Mouse (Mus musculus) testis, adult 2 months (tissue): Measurements from ENCODE around the gene Zbtb16.

ENCODE experiments used
- CTCF ChIP-seq: fragments of 200-500 bp; IDR thresholded peaks from 2 replicates; pipeline ENCODE4 v1.5.1; 2012; ENCODE audit warnings: low read depth, mild to moderate bottlenecking, inconsistent platforms, low read length, moderate library complexity; ENCODE audit not compliant: control insufficient read depth, insufficient read depth, insufficient replicate concordance
- POLR2A ChIP-seq: fragments of 200-500 bp; IDR thresholded peaks from 2 replicates; pipeline ENCODE4 v1.6.1; 2012; ENCODE audit warnings: low read depth, mild to moderate bottlenecking, inconsistent platforms, low read length, moderate library complexity; ENCODE audit not compliant: control insufficient read depth

DNA sequence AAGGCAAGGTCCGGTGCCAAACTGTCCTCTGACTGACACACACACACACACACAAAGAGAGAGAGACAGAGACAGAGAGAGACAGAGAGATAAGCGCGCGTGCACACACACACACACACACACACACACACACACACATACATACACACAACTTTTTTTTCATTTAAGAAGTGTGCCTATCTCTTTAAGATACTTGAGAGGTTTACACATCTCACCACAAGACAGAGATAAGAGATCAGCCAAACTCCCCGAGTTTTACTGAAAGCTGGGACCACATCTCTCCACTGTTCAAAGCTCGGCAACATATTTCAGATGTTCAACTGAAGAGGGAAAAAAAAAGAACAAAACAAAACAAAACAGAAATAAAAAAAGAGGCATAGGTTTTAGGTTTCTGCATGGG, 31.5 kb downstream of the Zbtb16 start:
- TF ChIP-seq CTCF (no peak), POLR2A (no peak)
